Mouse (Mus musculus): Measurements from ENCODE around the gene Ccdc32.

DNA sequence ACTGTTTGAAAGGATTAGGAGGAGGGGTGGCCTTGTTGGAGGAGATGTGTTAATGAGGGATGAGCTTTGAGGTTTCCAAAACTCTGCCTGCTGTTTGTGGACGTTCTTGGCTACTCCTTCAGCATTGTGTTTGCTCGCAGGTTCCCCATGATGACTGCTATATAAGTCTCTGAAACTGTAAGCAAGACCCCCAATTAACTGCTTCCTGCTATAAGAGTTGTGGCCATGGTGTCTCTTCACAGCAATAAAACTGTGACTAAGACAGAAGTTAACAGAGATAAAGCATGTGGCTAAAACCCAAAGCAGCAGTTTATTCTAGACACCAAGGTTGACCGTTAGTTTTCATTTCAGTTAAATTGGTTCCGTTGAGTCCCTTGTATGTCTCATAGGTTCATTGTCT, 18.7 kb upstream of the Ccdc32 start:
- TF ChIP-seq CTCF (IDR thresholded peaks at IDR 0.05; ENCODE audit: low read depth, low read length) (no peak), POLR2A (IDR thresholded peaks at IDR 0.05; ENCODE audit: borderline replicate concordance, low read depth, low read length) (no peak)
